Mouse (Mus musculus) small intestine, adult 2 months (tissue): Measurements from ENCODE around the gene Kcnk7.

ENCODE experiments used
- CTCF ChIP-seq: fragments of 200-500 bp; IDR thresholded peaks from 2 replicates; pipeline ENCODE4 v1.5.1; 2012; ENCODE audit warnings: low read depth, mild to moderate bottlenecking, control low read depth, inconsistent platforms, low read length, moderate library complexity, mixed read lengths; ENCODE audit not compliant: insufficient replicate concordance, insufficient read length; ENCODE audit errors: extremely low read depth
- POLR2A ChIP-seq: fragments of 200-500 bp; IDR thresholded peaks from 2 replicates; pipeline ENCODE4 v1.6.1; 2012; ENCODE audit warnings: low read depth, mild to moderate bottlenecking, control low read depth, inconsistent platforms, low read length, moderate library complexity

DNA sequence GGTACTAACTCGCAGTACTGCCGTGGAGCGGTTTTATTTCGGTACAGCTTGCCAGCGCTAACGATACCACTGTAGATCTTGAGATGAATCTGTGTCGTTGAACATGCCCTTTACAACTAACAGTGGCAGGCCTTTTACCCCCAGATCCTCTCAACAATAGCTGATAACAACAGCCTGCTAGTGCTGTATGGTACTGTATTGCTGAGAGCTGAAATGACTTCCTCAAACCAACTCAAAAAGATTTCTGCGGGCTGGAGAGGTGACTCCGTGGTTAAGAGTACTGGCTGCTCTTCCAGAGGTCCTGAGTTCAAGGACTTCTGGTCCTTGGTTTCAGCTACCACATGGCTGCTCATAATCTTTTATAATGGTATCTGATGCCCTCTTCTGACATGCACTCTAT lies 30.2 kb downstream of the Kcnk7 start:
- TF ChIP-seq POLR2A (no peak), CTCF (no peak)
